Mouse (Mus musculus) bone marrow, adult 2 months (tissue): Measurements from ENCODE around the gene Hist1h4b.
"Not testable (repeated sequence)": the region's sequence is repeated elsewhere in the genome, so short reads cannot be mapped to it uniquely, and the experiment has no call there.

ENCODE experiments used
- CTCF ChIP-seq: fragments of 200-500 bp; IDR thresholded peaks from 2 replicates; pipeline ENCODE4 v1.5.1; 2011; ENCODE audit warnings: low read length, control low read depth; ENCODE audit not compliant: control insufficient read depth, insufficient read depth
- POLR2A ChIP-seq: fragments of 200-500 bp; IDR thresholded peaks from 2 replicates; pipeline ENCODE4 v1.6.1; 2011; ENCODE audit warnings: low read depth, mild to moderate bottlenecking, control low read depth, low read length, borderline replicate concordance; ENCODE audit not compliant: control insufficient read depth

DNA sequence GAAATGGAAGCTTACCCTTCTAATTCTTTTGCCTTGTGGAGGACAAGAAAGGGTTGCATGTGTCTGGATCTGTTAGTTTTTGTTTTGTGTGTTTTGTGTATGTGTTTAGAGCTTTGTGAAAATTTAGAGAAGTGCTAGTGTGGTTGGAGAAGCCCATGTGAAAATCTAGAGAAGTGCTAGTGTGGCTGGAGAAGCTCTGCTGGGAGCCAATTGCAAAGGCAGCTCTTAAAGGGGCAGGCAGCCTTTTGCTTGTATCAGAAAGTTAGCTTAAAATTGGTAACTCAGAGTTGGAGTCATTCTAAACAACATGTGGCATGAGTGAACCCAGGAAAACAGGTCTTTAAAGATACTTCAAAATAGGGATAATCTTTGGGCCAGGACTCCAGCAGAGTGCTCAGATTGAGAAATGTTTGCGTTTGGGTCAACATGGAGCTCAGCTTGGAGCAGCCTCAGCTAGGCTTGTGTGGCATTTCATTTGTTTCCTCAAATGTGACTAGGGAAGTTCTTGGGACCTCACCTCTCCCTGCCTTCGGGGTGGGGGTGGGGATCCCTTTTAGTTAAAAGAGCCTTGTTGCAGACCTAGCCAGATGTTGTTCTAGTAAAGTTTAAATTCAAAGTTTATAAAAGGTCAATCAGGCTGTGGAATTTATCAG, 39.1 kb upstream of the Hist1h4b start:
- not testable (repeated sequence) for TF ChIP-seq CTCF, POLR2A
